Mouse (Mus musculus) liver, embryonic 11.5 days (tissue): ENCODE measurements around the gene Faim. TPM values are rescaled to one million over a fixed set of nuclear protein-coding genes. Genes with fewer than 3 reads are reported as not detected.

Source experiments
- ATAC-seq: fragments of 200-750 bp; cut with Nextera tagmentation; replicated peaks from 2 replicates; pipeline ENCODE4 v1.8.0; 2017; ENCODE audit warnings: moderate number of reproducible peaks, mild to moderate bottlenecking, moderate TSS enrichment, moderate library complexity; ENCODE audit not compliant: low FRiP score
- DNase-seq: peaks from one replicate; pipeline ENCODE4 v3.0.0-alpha.2; 2017; ENCODE audit warnings: low spot score
- H3K27ac ChIP-seq: fragments of 300-500 bp; sonication (generic); 2 replicates; pipeline ENCODE4 v1.5.1; 2014; ENCODE audit warnings: mild to moderate bottlenecking, low read depth, low read length, control low read depth
- H3K27me3 ChIP-seq: fragments of 300-500 bp; sonication (generic); replicated peaks from 2 replicates; pipeline ENCODE4 v1.6.1; 2014; ENCODE audit warnings: low read length, mixed read lengths; ENCODE audit not compliant: control insufficient read depth, insufficient read depth
- H3K36me3 ChIP-seq: fragments of 300-500 bp; sonication (generic); 2 replicates; pipeline ENCODE4 v1.6.1; 2014; ENCODE audit warnings: mild to moderate bottlenecking, low read length, moderate library complexity, mixed read lengths; ENCODE audit not compliant: control insufficient read depth, insufficient read depth
- H3K4me1 ChIP-seq: fragments of 300-500 bp; sonication (generic); replicated peaks from 2 replicates; pipeline ENCODE4 v1.6.1; 2014; ENCODE audit warnings: low read length, mixed read lengths; ENCODE audit not compliant: control insufficient read depth, insufficient read depth
- H3K4me2 ChIP-seq: fragments of 300-500 bp; sonication (generic); 2 replicates; pipeline ENCODE4 v1.6.1; 2014; ENCODE audit warnings: mild to moderate bottlenecking, control low read depth, moderate library complexity
- H3K4me3 ChIP-seq: fragments of 300-500 bp; sonication (generic); 2 replicates; pipeline ENCODE4 v1.5.1; 2014; ENCODE audit warnings: low read depth, low read length, control low read depth
- H3K9ac ChIP-seq: fragments of 300-500 bp; sonication (generic); 2 replicates; pipeline ENCODE4 v1.6.1; 2014; ENCODE audit warnings: low read depth, low read length, control low read depth
- H3K9me3 ChIP-seq: fragments of 300-500 bp; sonication (generic); 2 replicates; pipeline ENCODE4 v1.6.1; 2016; ENCODE audit warnings: low read length, inconsistent platforms, mixed read lengths; ENCODE audit not compliant: control insufficient read depth
- WGBS: fragments of 180-500 bp; shearing (Covaris S2); extraction: QIAGEN DNeasy Blood & Tissue Kit; methylation state at CpG from one replicate; pipeline ENCODE4 v1.1.7; 2014; 5-methylcytosine and 5-hydroxymethylcytosine counted together
- polyA plus RNA-seq: library from polyadenylated mRNA; unstranded; fragments of >200 nt; fragmentation: Nextera tagmentation; extraction: Ambion mirVana; gene quantifications from 2 replicates; pipeline ENCODE4 v1.2.1, GENCODE M21; 2014

The Faim gene
- polyA plus RNA-seq: 44.9 and 47.4 TPM in 2 replicates

DNA sequence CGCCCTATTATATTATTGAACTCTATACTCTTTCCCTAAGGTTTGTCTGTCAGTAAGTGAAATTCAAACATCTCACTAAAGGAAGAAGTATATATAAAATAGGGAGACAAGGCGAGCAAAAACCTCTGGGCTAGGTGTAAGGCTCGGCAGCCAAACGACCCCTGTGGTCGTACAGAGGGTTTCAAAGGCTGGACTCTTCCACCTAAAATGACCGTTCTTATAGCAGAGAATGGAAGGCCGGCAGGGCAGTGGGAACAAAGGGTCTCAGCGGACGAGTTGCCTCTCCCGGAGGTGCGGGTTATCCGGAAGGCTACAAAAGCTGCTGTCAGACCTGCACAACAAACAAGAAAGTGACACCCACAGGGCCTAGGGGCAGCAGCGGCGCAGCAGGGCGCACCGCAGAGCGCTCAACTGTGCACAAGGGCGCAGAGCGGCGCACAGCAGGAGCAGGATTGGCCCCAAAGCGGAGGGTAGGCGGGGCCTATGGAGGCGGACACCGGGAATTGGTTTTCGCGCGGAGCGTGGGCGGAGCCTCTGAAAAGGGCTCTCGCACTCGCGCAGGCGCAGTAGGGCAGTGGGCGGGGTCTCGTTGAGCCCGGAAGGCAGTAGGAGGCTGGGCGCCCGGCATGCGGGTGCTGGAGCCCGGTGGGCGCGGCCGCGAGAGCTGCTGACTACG lies at the start of gene Faim:
Faim (plus strand) TSS at position 574 of the 676 bp plus-strand sequence.
- peaks cover 7% of the 10 kb centered on the region for H3K4me1 ChIP-seq
- no peaks in the 10 kb centered on the region for H3K36me3 ChIP-seq
- peaks cover 4% of the 10 kb centered on the region; the same call in 1 of the 2 replicates for H3K27me3 ChIP-seq
- H3K4me2 ChIP-seq: peak within 1 kb of the TSS; percentile 96
- ATAC-seq (peak; percentile 100), DNase-seq (peak; percentile 100)
- H3K27ac ChIP-seq: no peak within 1 kb of the TSS
- peak within 1 kb of the TSS; percentile 82 for H3K9ac ChIP-seq
- peak within 1 kb of the TSS; percentile 80 for H3K4me3 ChIP-seq
- WGBS: 2% methylated on average over 45 of the region's 45 CpGs
- no peaks in the 10 kb centered on the region for H3K9me3 ChIP-seq

DNA sequence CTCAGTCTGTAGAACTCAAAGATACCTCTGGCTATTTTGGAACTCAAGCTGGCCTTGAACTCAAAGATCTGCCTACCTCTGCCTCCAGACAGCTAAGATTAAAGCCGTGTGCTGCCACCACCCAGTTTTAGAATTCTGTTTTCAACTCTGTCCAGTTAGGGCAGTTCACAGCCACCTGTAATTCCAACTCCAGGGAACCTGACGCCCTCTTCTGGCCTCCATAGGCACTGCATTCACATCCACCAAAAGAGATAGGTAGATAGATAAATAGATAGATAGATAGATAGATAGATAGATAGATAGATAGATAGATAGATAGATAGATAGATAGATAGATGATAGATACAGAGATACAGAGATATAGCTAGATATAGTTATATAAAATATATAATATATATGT lies 46.9 kb upstream of the Faim start:
- H3K9ac ChIP-seq: no peak overlapping the region
- ATAC-seq (no peak), DNase-seq (no peak)
- no peaks in the 10 kb centered on the region for H3K9me3 ChIP-seq
- H3K27ac ChIP-seq: no peak overlapping the region
- no peak overlapping the region for H3K4me3 ChIP-seq
- peaks cover 3% of the 10 kb centered on the region for H3K27me3 ChIP-seq
- no peaks in the 10 kb centered on the region for H3K36me3 ChIP-seq
- H3K4me1 ChIP-seq: no peaks in the 10 kb centered on the region
- WGBS: 20% methylated on average over 2 of the region's 2 CpGs
- H3K4me2 ChIP-seq: no peak overlapping the region

DNA sequence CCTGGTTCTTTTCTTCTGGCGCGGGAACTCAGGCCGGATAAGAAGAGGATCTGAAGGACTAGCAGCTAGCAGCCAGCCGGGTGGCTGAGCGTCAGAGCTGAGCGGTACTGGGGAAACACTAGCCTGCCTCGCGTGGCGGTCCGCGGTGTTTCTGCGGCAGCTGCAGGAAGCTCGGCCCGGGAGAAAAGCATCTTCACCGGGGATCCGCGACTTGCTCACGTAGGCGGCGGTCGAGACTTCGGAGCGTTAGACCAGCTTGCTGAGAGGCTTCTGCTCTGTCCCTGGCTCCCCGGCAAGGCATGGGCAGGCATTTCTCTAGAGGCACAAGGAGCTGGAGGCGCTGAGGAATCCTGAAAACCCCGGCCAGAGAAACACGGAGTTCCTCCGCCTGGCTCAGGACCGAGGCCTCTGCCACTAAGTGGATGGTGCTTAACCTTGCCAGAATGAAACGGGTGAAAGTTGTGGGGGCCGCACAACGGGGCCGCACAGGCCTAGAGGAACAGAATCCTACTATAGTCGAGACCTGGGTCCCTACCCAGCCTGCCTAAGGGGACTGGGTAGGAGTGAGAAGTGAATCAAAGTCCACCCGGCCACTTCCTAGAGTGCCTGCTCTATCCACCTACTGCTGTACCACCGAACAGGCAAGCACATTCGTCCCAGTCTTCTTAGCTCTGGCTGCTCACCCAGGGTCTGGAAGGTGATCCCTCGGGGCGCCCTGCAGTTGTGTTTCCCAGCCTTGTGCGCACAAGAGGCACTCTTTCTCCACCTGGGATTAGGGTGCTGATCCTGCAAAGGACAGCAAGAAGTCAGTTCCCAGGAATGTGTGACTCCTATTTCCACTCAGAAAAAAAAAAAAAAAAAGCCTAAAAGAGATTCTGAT lies 33.8 kb upstream of the Faim start:
- 2% methylated on average over 40 of the region's 40 CpGs for WGBS
- Histone ChIP-seq H3K4me1 (0 out of 2 replicates have a peak, but pooled peaks cover 2% of the 10 kb centered on the region), H3K27ac (no peak overlapping the region), H3K4me2 (no peak overlapping the region; the same call in 1 of the 2 replicates), H3K4me3 (no peak overlapping the region), H3K27me3 (peaks cover 80% of the 10 kb centered on the region), H3K36me3 (no peaks in the 10 kb centered on the region), H3K9ac (no peak overlapping the region), H3K9me3 (no peaks in the 10 kb centered on the region)
- DNase-seq (peak; percentile 43), ATAC-seq (no peak)

DNA sequence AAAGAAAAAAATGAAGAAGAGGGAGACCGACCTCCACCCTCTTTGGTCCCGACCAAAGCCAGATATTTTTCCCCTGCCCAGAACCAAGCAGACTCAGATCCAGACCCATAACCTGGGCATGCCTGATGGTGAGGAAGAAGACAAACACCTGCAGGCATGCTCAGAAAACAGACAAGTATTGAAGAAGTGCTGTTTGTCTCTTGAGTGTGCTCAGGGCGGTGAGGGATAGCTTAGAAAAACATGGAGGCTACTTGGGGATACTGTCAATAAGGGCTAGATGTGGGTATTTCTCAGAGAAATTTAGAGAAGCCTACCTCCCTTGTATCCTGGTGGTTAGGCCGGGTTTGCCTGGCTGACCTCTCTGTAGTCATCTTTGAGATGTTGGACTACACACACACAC lies 32.9 kb upstream of the Faim start:
- 11% methylated on average over 4 of the region's 4 CpGs for WGBS
- Histone ChIP-seq H3K27ac (no peak overlapping the region), H3K9me3 (no peaks in the 10 kb centered on the region), H3K36me3 (no peaks in the 10 kb centered on the region), H3K4me2 (no peak overlapping the region), H3K4me3 (no peak overlapping the region), H3K9ac (no peak overlapping the region), H3K4me1 (0 out of 2 replicates have a peak, but pooled peaks cover 2% of the 10 kb centered on the region), H3K27me3 (peaks cover 87% of the 10 kb centered on the region)
- DNase-seq: no peak
- no peak for ATAC-seq

DNA sequence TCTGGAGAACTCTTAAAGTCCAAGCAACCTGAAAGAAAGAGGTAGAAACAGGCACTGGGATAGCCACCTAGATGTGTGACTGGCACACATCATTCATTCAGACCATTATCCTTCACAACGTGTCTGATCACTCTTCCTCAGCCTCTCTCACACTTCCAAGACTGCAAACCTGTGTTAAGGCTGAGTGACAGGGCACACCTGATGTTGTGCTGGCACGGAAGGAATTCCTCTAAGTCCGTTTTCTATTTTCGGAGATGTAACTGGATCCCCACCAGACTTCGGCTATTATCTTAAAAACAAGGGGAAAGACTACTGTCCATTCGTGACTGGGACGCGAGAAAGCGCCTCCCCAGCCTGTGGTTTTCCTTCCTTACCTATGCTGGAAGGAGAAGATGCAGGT lies 32.3 kb upstream of the Faim start:
- no peak for ATAC-seq
- no peak for DNase-seq
- 4% methylated on average over 9 of the region's 9 CpGs for WGBS

DNA sequence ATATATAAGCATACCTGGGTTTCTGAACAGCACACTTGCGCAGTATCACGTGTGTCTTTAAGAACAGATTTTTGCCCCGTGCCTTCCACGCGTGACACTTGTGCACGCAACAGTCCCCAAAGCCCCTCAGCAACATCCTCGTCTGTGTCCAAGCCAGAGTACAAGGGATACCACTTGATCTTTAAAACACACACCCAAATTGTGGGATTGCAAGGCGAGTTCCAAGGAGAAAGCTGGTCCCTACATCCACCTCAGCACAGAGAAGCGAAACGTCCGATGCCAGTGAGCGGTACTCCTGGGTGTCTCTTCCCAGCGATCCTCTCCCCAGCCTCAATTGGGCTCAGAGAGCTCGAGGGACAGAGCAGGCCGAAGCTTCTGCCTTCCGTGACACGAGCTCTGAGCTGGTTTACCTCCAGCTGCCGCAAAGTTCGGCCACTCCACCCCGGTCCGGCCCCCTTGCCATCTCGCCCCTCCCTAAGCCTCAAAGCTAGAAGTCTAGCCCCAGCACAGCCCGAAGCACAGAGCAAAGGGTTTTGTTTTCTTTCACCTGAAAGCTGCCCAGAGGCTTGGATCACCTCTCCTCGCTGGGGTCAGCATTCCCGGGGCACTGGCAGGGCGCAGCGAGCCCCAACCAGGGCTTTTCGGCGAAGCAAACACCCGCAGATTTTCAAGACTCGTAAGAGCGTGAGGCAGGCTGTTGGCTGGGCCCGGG lies 31.6 kb upstream of the Faim start:
- Histone ChIP-seq H3K4me3 (peak overlapping the region; percentile 42), H3K36me3 (no peaks in the 10 kb centered on the region), H3K4me1 (0 out of 2 replicates have a peak, but pooled peaks cover 2% of the 10 kb centered on the region), H3K27ac (no peak overlapping the region), H3K4me2 (peak overlapping the region; percentile 68), H3K27me3 (peaks cover 96% of the 10 kb centered on the region), H3K9me3 (no peaks in the 10 kb centered on the region), H3K9ac (no peak overlapping the region)
- 3% methylated on average over 33 of the region's 33 CpGs for WGBS
- ATAC-seq (no peak), DNase-seq (peak; percentile 52)

More for the DNA sequence above, 32.3 kb upstream of the Faim start:
- Histone ChIP-seq H3K36me3 (no peaks in the 10 kb centered on the region), H3K4me2 (no peak overlapping the region), H3K4me3 (no peak overlapping the region), H3K9ac (no peak overlapping the region), H3K27me3 (peaks cover 93% of the 10 kb centered on the region), H3K9me3 (no peaks in the 10 kb centered on the region), H3K27ac (no peak overlapping the region), H3K4me1 (0 out of 2 replicates have a peak, but pooled peaks cover 2% of the 10 kb centered on the region)

DNA sequence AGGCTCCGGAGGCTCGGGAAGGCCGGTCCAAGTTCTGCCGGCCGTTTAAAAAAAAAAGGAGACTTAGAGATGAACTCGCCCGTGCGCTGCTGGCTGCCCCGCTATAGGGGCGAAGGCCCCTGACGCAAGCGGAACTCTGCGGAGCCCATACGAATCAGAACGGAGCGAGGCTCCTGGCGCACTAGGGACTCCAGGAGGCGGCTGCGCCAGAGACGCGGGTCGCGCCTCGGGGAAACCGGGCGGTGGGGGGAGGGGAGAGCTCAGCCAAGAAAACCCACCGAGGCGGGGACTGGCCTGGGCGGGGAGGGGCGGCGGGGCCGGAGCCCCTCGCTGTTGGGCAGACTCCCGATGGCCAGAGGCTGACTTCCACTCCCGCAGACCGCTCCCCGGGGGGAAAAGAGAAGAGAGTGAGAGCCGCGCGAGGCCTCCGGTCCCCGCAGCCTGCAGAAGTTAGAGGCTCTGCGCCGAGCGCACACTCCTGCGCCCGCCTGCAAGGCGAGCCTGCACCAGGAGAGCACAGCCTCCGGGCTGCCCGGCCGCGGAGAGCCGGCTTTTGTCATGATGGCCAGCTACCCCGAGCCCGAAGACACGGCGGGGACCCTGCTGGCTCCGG lies 31.0 kb upstream of the Faim start, which contains the start of gene Foxl2:
Foxl2 (plus strand) TSS at position 186 of the 613 bp plus-strand sequence.
- H3K9me3 ChIP-seq: no peaks in the 10 kb centered on the region
- WGBS: 1% methylated on average over 58 of the region's 58 CpGs
- H3K4me1 ChIP-seq: 0 out of 2 replicates have a peak, but pooled peaks cover 2% of the 10 kb centered on the region
- peak within 1 kb of the TSS; percentile 68 for H3K4me2 ChIP-seq
- DNase-seq (peak; percentile 57), ATAC-seq (no peak)
- peak within 1 kb of the TSS; percentile 42 for H3K4me3 ChIP-seq
- no peak within 1 kb of the TSS for H3K27ac ChIP-seq
- H3K9ac ChIP-seq: no peak within 1 kb of the TSS
- peaks cover 100% of the 10 kb centered on the region for H3K27me3 ChIP-seq
- H3K36me3 ChIP-seq: no peaks in the 10 kb centered on the region

DNA sequence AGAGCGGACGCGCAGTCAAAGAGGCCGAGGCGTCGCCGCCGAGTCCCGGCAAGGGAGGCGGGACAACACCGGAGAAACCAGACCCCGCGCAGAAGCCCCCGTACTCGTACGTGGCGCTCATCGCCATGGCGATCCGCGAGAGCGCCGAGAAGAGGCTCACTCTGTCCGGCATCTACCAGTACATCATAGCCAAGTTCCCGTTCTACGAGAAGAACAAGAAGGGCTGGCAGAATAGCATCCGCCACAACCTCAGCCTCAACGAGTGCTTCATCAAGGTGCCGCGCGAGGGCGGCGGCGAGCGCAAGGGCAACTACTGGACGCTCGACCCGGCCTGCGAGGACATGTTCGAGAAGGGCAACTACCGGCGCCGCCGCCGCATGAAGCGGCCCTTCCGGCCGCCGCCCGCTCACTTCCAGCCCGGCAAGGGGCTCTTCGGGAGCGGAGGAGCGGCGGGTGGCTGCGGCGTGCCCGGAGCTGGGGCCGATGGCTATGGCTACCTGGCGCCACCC lies 30.4 kb upstream of the Faim start:
- no peaks in the 10 kb centered on the region for H3K9me3 ChIP-seq
- H3K4me2 ChIP-seq: peak overlapping the region; percentile 68
- under 1% methylated on average over 58 of the region's 60 CpGs for WGBS
- ATAC-seq: 0 out of 2 replicates have a peak, but pooled peaks have one; percentile 13
- no peak overlapping the region for H3K27ac ChIP-seq
- H3K4me3 ChIP-seq: peak overlapping the region; percentile 42
- H3K36me3 ChIP-seq: no peaks in the 10 kb centered on the region
- no peak for DNase-seq
- H3K4me1 ChIP-seq: 0 out of 2 replicates have a peak, but pooled peaks cover 2% of the 10 kb centered on the region
- H3K9ac ChIP-seq: no peak overlapping the region
- peaks cover 100% of the 10 kb centered on the region for H3K27me3 ChIP-seq
